Comparison of ENCODE assay signal across 10 mouse cellular contexts in genomic region chr10:86772231-86772631, GRCm38 (mm10). TPM values are rescaled to one million over a fixed set of nuclear protein-coding genes. Genes with fewer than 3 reads are reported as not detected.
DNase-seq lines count a peak whose midpoint lies in the region; ATAC-seq and TF ChIP-seq lines count a peak whose summit lies in the region.
"Had no signal": no experiment of that assay in that cellular context is flagged by ENCODE, and none has a peak within 500 bp of the region (broad histone marks: within the 10 kb centered on the region; RNA-seq: fewer than 3 reads in every experiment).

No protein-coding gene starts in this region.

- WGBS in forebrain, postnatal 0 days = 59% methylated on average over 6 of the region's 6 CpGs
- 67% methylated on average over 6 of the region's 6 CpGs for WGBS in forebrain, embryonic 16.5 days
- 62% methylated on average over 6 of the region's 6 CpGs for WGBS in liver, embryonic 11.5 days
- WGBS in forebrain, embryonic 12.5 days = 81% methylated on average over 6 of the region's 6 CpGs

- no peak overlapping the region for H3K27ac ChIP-seq in forebrain, postnatal 0 days (ENCODE audit: low read depth, low read length)
- H3K27ac ChIP-seq in forebrain, embryonic 16.5 days (ENCODE audit: low read length) = no peak overlapping the region
- no peak overlapping the region for H3K27ac ChIP-seq in CH12.LX (ENCODE audit: insufficient read depth, low read depth)
- H3K27ac ChIP-seq in liver, embryonic 11.5 days (ENCODE audit: low read depth, low read length) = no peak overlapping the region
- H3K27ac ChIP-seq in forebrain, embryonic 12.5 days = no peak overlapping the region
- H3K27ac ChIP-seq: heart, adult 2 months had no signal

- in situ Hi-C loops in CH12.LX (cut with MboI; ENCODE audit: low pct_ligation_motif_present, low pct_unique_long_range_greater_than_20kb, low sequenced_read_pairs) = no loop called here

- H3K9me3 ChIP-seq in forebrain, postnatal 0 days (ENCODE audit: low read length) = no peaks in the 10 kb centered on the region
- no peaks in the 10 kb centered on the region for H3K9me3 ChIP-seq in forebrain, embryonic 16.5 days (ENCODE audit: control insufficient read depth, low read length)
- H3K9me3 ChIP-seq in CH12.LX (replicated peaks; ENCODE audit: low read length) = no peaks in the 10 kb centered on the region
- no peaks in the 10 kb centered on the region for H3K9me3 ChIP-seq in megakaryocyte, embryonic 14.5 days
- H3K9me3 ChIP-seq in liver, embryonic 11.5 days (ENCODE audit: control insufficient read depth, low read length) = no peaks in the 10 kb centered on the region
- H3K9me3 ChIP-seq in forebrain, embryonic 12.5 days = no peaks in the 10 kb centered on the region

- TF ChIP-seq POLR2A in CH12.LX (IDR thresholded peaks at IDR 0.05; ENCODE audit: low read depth, low read length) = no peak

- TF ChIP-seq EP300 in CH12.LX (IDR thresholded peaks at IDR 0.05; ENCODE audit: low read length) = no peak

- no peaks in the 10 kb centered on the region for H3K79me2 ChIP-seq in CH12.LX (replicated peaks; ENCODE audit: control insufficient read depth, extremely low read depth, insufficient read depth, poor library complexity, severe bottlenecking)

- H3K36me3 ChIP-seq in forebrain, postnatal 0 days (ENCODE audit: insufficient read depth) = no peaks in the 10 kb centered on the region
- no peaks in the 10 kb centered on the region for H3K36me3 ChIP-seq in forebrain, embryonic 16.5 days (ENCODE audit: control insufficient read depth, insufficient read depth)
- peaks cover 0 to 3% of the 10 kb centered on the region in 2 experiments for H3K36me3 ChIP-seq in CH12.LX (replicated peaks in 1 of 2; ENCODE audit: control insufficient read depth in 1 of 2, insufficient read depth in 1 of 2, low read length in 1 of 2)
- no peaks in the 10 kb centered on the region for H3K36me3 ChIP-seq in megakaryocyte, embryonic 14.5 days (replicated peaks; ENCODE audit: low read length)
- H3K36me3 ChIP-seq in liver, embryonic 11.5 days (ENCODE audit: control insufficient read depth, insufficient read depth, low read length) = no peaks in the 10 kb centered on the region
- no peaks in the 10 kb centered on the region for H3K36me3 ChIP-seq in forebrain, embryonic 12.5 days (replicated peaks)

- no peaks in the 10 kb centered on the region for H3K27me3 ChIP-seq in forebrain, postnatal 0 days (ENCODE audit: insufficient read depth, low read length)
- no peaks in the 10 kb centered on the region for H3K27me3 ChIP-seq in forebrain, embryonic 16.5 days (replicated peaks; ENCODE audit: control insufficient read depth, insufficient read depth, low read length)
- no peaks in the 10 kb centered on the region for H3K27me3 ChIP-seq in CH12.LX (replicated peaks)
- peaks cover 9% of the 10 kb centered on the region for H3K27me3 ChIP-seq in megakaryocyte, embryonic 14.5 days (replicated peaks)
- no peaks in the 10 kb centered on the region for H3K27me3 ChIP-seq in liver, embryonic 11.5 days (replicated peaks; ENCODE audit: control insufficient read depth, insufficient read depth, low read length)
- no peaks in the 10 kb centered on the region for H3K27me3 ChIP-seq in forebrain, embryonic 12.5 days

- no peak overlapping the region for H3K4me2 ChIP-seq in forebrain, postnatal 0 days (ENCODE audit: low read depth)
- no peak overlapping the region for H3K4me2 ChIP-seq in forebrain, embryonic 16.5 days (ENCODE audit: low read length)
- no peak overlapping the region for H3K4me2 ChIP-seq in CH12.LX (ENCODE audit: insufficient read depth, low read depth, poor library complexity, severe bottlenecking)
- H3K4me2 ChIP-seq in liver, embryonic 11.5 days = no peak overlapping the region
- no peak overlapping the region for H3K4me2 ChIP-seq in forebrain, embryonic 12.5 days

- DNase-seq in forebrain, postnatal 0 days = no peak
- peak; percentile 9 for DNase-seq in kidney, postnatal 14 days
- no peak for DNase-seq in kidney, adult 18-20 months
- no peak for DNase-seq in CH12.LX (ENCODE audit: extremely low read depth)
- no peak for DNase-seq in liver, embryonic 11.5 days (ENCODE audit: low spot score)
- DNase-seq: layer of hippocampus, postnatal 36 days had no signal

- TF ChIP-seq CTCF in forebrain, postnatal 0 days (IDR thresholded peaks at IDR 0.05; ENCODE audit: low read depth) = no peak
- TF ChIP-seq CTCF in CH12.LX (conservative IDR thresholded peaks at IDR 0.05 in 1 of 2, IDR thresholded peaks at IDR 0.05 in 1 of 2; ENCODE audit: low read depth in 2 of 2, low read length in 2 of 2) = no peak

- dilution Hi-C loops in CH12.LX (cut with MboI; ENCODE audit: extremely low pct_ligation_motif_present, extremely low pct_unique_long_range_greater_than_20kb, low sequenced_read_pairs) = no loop called here

- no peaks in the 10 kb centered on the region for H3K4me1 ChIP-seq in forebrain, postnatal 0 days (ENCODE audit: insufficient read depth)
- H3K4me1 ChIP-seq in forebrain, embryonic 16.5 days (replicated peaks; ENCODE audit: control insufficient read depth, insufficient read depth, low read length) = peaks cover 10% of the 10 kb centered on the region; the same call in 1 of the 2 replicates
- H3K4me1 ChIP-seq in CH12.LX (ENCODE audit: control insufficient read depth in 1 of 2, insufficient read depth in 2 of 2) = peaks cover 7 to 14% of the 10 kb centered on the region in 2 experiments; a peak in 3 of 4 replicates
- peaks cover 13% of the 10 kb centered on the region for H3K4me1 ChIP-seq in megakaryocyte, embryonic 14.5 days
- no peaks in the 10 kb centered on the region for H3K4me1 ChIP-seq in liver, embryonic 11.5 days (replicated peaks; ENCODE audit: control insufficient read depth, insufficient read depth, low read length)
- H3K4me1 ChIP-seq in forebrain, embryonic 12.5 days = peaks cover 12% of the 10 kb centered on the region

- TF ChIP-seq RAD21 in CH12.LX (IDR thresholded peaks at IDR 0.05; ENCODE audit: low read depth, low read length) = no peak

- no peak overlapping the region for H3K4me3 ChIP-seq in forebrain, postnatal 0 days (ENCODE audit: low read depth, low read length)
- no peak overlapping the region for H3K4me3 ChIP-seq in forebrain, embryonic 16.5 days (replicated peaks; ENCODE audit: low read length)
- no peak overlapping the region for H3K4me3 ChIP-seq in CH12.LX (replicated peaks in 1 of 3; ENCODE audit: low read depth in 2 of 3, low read length in 2 of 3, poor library complexity in 1 of 3)
- peak overlapping the region; percentile 64 for H3K4me3 ChIP-seq in megakaryocyte, embryonic 14.5 days (replicated peaks)
- H3K4me3 ChIP-seq in liver, embryonic 11.5 days (ENCODE audit: low read depth, low read length) = no peak overlapping the region
- H3K4me3 ChIP-seq in forebrain, embryonic 12.5 days (replicated peaks) = no peak overlapping the region
- H3K4me3 ChIP-seq: heart, adult 2 months had no signal

- H3K9ac ChIP-seq in forebrain, postnatal 0 days = no peak overlapping the region
- H3K9ac ChIP-seq in forebrain, embryonic 16.5 days (replicated peaks; ENCODE audit: low read depth, low read length) = no peak overlapping the region
- H3K9ac ChIP-seq in CH12.LX (ENCODE audit: insufficient read depth, low read depth) = no peak overlapping the region
- H3K9ac ChIP-seq in liver, embryonic 11.5 days (ENCODE audit: low read depth, low read length) = no peak overlapping the region
- no peak overlapping the region for H3K9ac ChIP-seq in forebrain, embryonic 12.5 days

- 0 out of 2 replicates have a peak, but pooled peaks have one; percentile 28 for ATAC-seq in forebrain, postnatal 0 days
- no peak for ATAC-seq in forebrain, embryonic 16.5 days
- no peak for ATAC-seq in liver, embryonic 11.5 days (replicated peaks; ENCODE audit: low FRiP score)
- no peak for ATAC-seq in forebrain, embryonic 12.5 days (ENCODE audit: low FRiP score)

TF ChIP-seq in CH12.LX, 34 proteins besides CTCF, POLR2A, EP300 and RAD21 (continues in another document):
- TF ChIP-seq ZNF384 (IDR thresholded peaks at IDR 0.05; ENCODE audit: low read depth, low read length) (no peak), CHD2 (IDR thresholded peaks at IDR 0.05; ENCODE audit: low read length) (no peak), JUND (conservative IDR thresholded peaks at IDR 0.05; ENCODE audit: low read depth, low read length) (no peak), IRF4 (IDR thresholded peaks at IDR 0.05; ENCODE audit: low read depth, low read length) (no peak), NELFE (IDR thresholded peaks at IDR 0.05; ENCODE audit: low read depth, low read length) (no peak), MYC (IDR thresholded peaks at IDR 0.05; ENCODE audit: low read depth, low read length) (no peak), TCF12 (IDR thresholded peaks at IDR 0.05; ENCODE audit: low read depth, low read length) (no peak), MAFK (IDR thresholded peaks at IDR 0.05; ENCODE audit: insufficient replicate concordance, low read length) (no peak), ETS1 (conservative IDR thresholded peaks at IDR 0.05; ENCODE audit: low read depth, low read length) (peak; percentile 78), POLR2AphosphoS2 (IDR thresholded peaks at IDR 0.05; ENCODE audit: low read depth, low read length) (no peak), E2F4 (IDR thresholded peaks at IDR 0.05; ENCODE audit: insufficient replicate concordance, low read depth, low read length) (no peak)

RNA-seq across cellular contexts. Expression of gene Nt5dc3, which starts 6.6 kb away (rescaled TPM):
- 30.2 and 42.2 TPM in 2 replicates for total RNA-seq in forebrain, postnatal 0 days (2014; rRNA removed)
- polyA plus RNA-seq in forebrain, postnatal 0 days (2015; fragmentation: Nextera tagmentation; extraction: Ambion mirVana) = 7.2 and 9.3 TPM in 2 replicates
- 7.8 and 8.1 TPM in 2 replicates for polyA plus RNA-seq in forebrain, embryonic 16.5 days (2015; fragmentation: Nextera tagmentation; extraction: Ambion mirVana)
- total RNA-seq in CH12.LX (2012; rRNA removed) (4.6 and 7.1 TPM in 2 replicates), CH12.LX (2014; rRNA removed) (6.0 and 6.5 TPM in 2 replicates)
- 15.0 and 15.9 TPM in 2 replicates for polyA plus RNA-seq in CH12.LX (2012; ENCODE audit: insufficient read length, low read depth)
- polyA plus RNA-seq in megakaryocyte, embryonic 14.5 days (2012; ENCODE audit: insufficient read depth, low replicate concordance) = 0.95 and 1.2 TPM in 2 replicates
- 1.1 and 1.3 TPM in 2 replicates for polyA plus RNA-seq in liver, embryonic 11.5 days (2014; fragmentation: Nextera tagmentation; extraction: Ambion mirVana)
- 2.4 and 2.9 TPM in 2 replicates for polyA plus RNA-seq in forebrain, embryonic 12.5 days (2016; fragmentation: Nextera tagmentation; extraction: Ambion mirVana)

RNA-seq across cellular contexts. Expression of gene Gm49358, which starts 8.5 kb away (rescaled TPM):
- 8.1 and 14.7 TPM in 2 replicates for total RNA-seq in forebrain, postnatal 0 days (2014; rRNA removed)
- not detected in 2 replicates for polyA plus RNA-seq in forebrain, postnatal 0 days (2015; fragmentation: Nextera tagmentation; extraction: Ambion mirVana)
- not detected in 2 replicates for polyA plus RNA-seq in forebrain, embryonic 16.5 days (2015; fragmentation: Nextera tagmentation; extraction: Ambion mirVana)
- 1.2 and 2.0 TPM in 2 replicates for total RNA-seq in CH12.LX (2012; rRNA removed)
- not detected in 2 replicates for total RNA-seq in CH12.LX (2014; rRNA removed)
- polyA plus RNA-seq in CH12.LX (2012; ENCODE audit: insufficient read length, low read depth) = 3.8 TPM in 1 of 2 replicates, not detected in the other
- polyA plus RNA-seq in megakaryocyte, embryonic 14.5 days (2012; ENCODE audit: insufficient read depth, low replicate concordance) = not detected in 2 replicates
- not detected in 2 replicates for polyA plus RNA-seq in liver, embryonic 11.5 days (2014; fragmentation: Nextera tagmentation; extraction: Ambion mirVana)
- not detected in 2 replicates for polyA plus RNA-seq in forebrain, embryonic 12.5 days (2016; fragmentation: Nextera tagmentation; extraction: Ambion mirVana)
- polyA plus RNA-seq: heart, adult 2 months had no signal
